Mouse (Mus musculus): ENCODE measurements around the gene Haspin. TPM values are rescaled to one million over a fixed set of nuclear protein-coding genes. Genes with fewer than 3 reads are reported as not detected.

Haspin gene
- total RNA-seq, 2 experiments from 2014 or later, result 0.10 to 0.38 TPM

DNA sequence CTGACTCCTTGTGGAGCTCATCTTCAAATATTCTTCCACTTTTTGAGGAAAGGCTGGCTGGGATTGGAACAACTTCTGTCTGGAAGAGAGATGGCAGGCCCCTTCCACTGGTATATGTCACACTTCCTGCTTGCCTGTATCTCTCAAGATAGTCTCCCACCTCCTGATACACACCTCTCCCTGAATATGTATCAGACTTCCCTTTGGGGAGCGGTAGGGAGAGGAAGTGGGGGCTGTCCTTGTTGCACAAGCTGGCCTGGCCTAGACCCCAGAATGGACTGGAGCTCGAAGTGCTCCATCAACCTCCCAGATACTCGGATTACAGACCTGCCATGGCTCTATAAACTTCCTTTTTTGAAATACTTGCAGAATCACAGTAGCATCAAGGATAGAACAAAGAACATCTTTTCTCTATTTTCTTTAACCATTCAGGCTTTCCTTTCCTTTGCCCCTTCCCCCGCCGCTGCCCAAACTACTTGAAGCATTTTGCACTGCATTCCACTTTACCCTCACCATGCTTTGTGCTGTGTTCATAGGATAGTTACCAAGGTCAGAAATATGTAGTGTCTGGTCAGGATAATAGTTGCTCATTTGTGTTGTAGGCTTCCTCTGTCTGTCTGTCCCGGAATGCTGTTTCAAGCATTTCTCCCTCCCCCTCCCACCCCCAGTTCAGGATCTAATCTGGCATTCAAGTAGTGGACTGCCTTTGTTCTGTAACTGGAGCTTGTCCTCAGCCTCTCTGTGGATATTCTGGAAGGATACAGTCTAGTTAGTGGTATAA lies 50.2 kb downstream of the Haspin start:
- DNase-seq, result no peak

Other genes starting within 250 kb of the Haspin start
- gene Atp2a3, start 177.1 kb downstream of the Haspin start, total RNA-seq (2021), result 10 to 100 TPM in 1 of 2 experiments, 1 to 10 TPM in 1; 7.2 to 12.9 TPM
- 1 to 10 TPM in 1 of 2 experiments, under 1 TPM in 1; 0.31 to 1.6 TPM for gene P2rx1, start 139.2 kb downstream of the Haspin start, total RNA-seq (2021)
- 1 to 10 TPM in 1 of 2 experiments, under 1 TPM in 1; 1.00 to 1.2 TPM for gene Camkk1, start 119.3 kb downstream of the Haspin start, total RNA-seq (2021)
- 1 to 10 TPM; 2.8 to 3.1 TPM for gene Ncbp3, start 90.5 kb downstream of the Haspin start, total RNA-seq (2021)
- under 1 TPM; 0.11 to 0.15 TPM for gene Itgae, start 47.7 kb downstream of the Haspin start, total RNA-seq (2021)
- 1 to 10 TPM; 8.7 to 9.7 TPM for gene P2rx5, start 22.1 kb upstream of the Haspin start, total RNA-seq (2021)
- gene Emc6, start 38.7 kb upstream of the Haspin start, total RNA-seq (2021), result 10 to 100 TPM; 77.8 to 87.8 TPM
- gene Tax1bp3, start 38.8 kb upstream of the Haspin start, total RNA-seq (2021), result 10 to 100 TPM; 10.1 to 15.2 TPM
- gene Ctns, start 60.7 kb upstream of the Haspin start, total RNA-seq (2021), result 1 to 10 TPM; 5.6 to 7.4 TPM
- 1 to 10 TPM in 1 of 2 experiments, under 1 TPM in 1; 0.59 to 1.0 TPM for gene Shpk, start 61.2 kb upstream of the Haspin start, total RNA-seq (2021)
- gene Trpv1, start 96.0 kb upstream of the Haspin start, total RNA-seq (2021), result under 1 TPM in 1 of 2 experiments, not detected in 1; 0.21 TPM
- under 1 TPM in 1 of 2 experiments, not detected in 1; 0.05 TPM for gene Trpv3, start 129.1 kb upstream of the Haspin start, total RNA-seq (2021)
- 1 to 10 TPM; 1.8 to 4.8 TPM for gene Aspa, start 191.3 kb upstream of the Haspin start, total RNA-seq (2021)
- gene Gm49340, start 191.4 kb upstream of the Haspin start, total RNA-seq (2021), result not detected
- not detected for gene Spata22, start 191.4 kb upstream of the Haspin start, total RNA-seq (2021)
- gene Olfr20, start 212.5 kb upstream of the Haspin start, total RNA-seq (2021), result not detected
- gene Olfr376, start 233.0 kb upstream of the Haspin start, total RNA-seq (2021), result not detected

All from gastrocnemius, postnatal 25 days (tissue).